Mouse (Mus musculus) brain, adult 2 months (tissue): ENCODE results near the gene Fbxl8.
"Not testable (repeated sequence)": the region's sequence is repeated elsewhere in the genome, so short reads cannot be mapped to it uniquely, and the experiment has no call there.

Experiments used
- DNase-seq: peaks from one replicate; pipeline ENCODE4 v3.0.0; 2011; ENCODE audit warnings: low read depth, low spot score

The Fbxl8 gene

GRCm38 (mm10) chr8:105264024-105264982, at the start of gene Fbxl8, which contains the start of gene Tradd:
Gene Fbxl8 (plus strand): TSS chr8:105264648.
Gene Tradd (minus strand): TSS chr8:105264609.
- peak; percentile 66 for DNase-seq

GRCm38 (mm10) chr8:105217926-105218522, 46.4 kb upstream of the Fbxl8 start:
- DNase-seq, result peak; percentile 71

- peak; percentile 13 for DNase-seq
Observed at GRCm38 (mm10) chr8:105223850-105224249, 40.6 kb upstream of the Fbxl8 start.

- DNase-seq, result peak; percentile 98
Observed at GRCm38 (mm10) chr8:105224413-105225271, 39.8 kb upstream of the Fbxl8 start, which contains the start of gene D230025D16Rik. Gene D230025D16Rik (plus strand): TSS chr8:105225145.

- DNase-seq, result no peak
Observed at GRCm38 (mm10) chr8:105225272-105225593, 39.2 kb upstream of the Fbxl8 start.

GRCm38 (mm10) chr8:105225917-105226316, 38.5 kb upstream of the Fbxl8 start:
- DNase-seq, result no peak

GRCm38 (mm10) chr8:105231503-105232320, 32.7 kb upstream of the Fbxl8 start:
- no peak for DNase-seq

- DNase-seq, result not testable (repeated sequence)
Observed at GRCm38 (mm10) chr8:105232321-105232693, 32.1 kb upstream of the Fbxl8 start.

- DNase-seq, result no peak
Observed at GRCm38 (mm10) chr8:105233126-105233935, 31.1 kb upstream of the Fbxl8 start.

- no peak for DNase-seq
Observed at GRCm38 (mm10) chr8:105235206-105235605, 29.2 kb upstream of the Fbxl8 start.

GRCm38 (mm10) chr8:105237442-105238142, 26.9 kb upstream of the Fbxl8 start:
- no peak for DNase-seq

- DNase-seq, result no peak
Observed at GRCm38 (mm10) chr8:105241016-105241415, 23.4 kb upstream of the Fbxl8 start.

GRCm38 (mm10) chr8:105251954-105252353, 12.5 kb upstream of the Fbxl8 start:
- no peak for DNase-seq

- no peak for DNase-seq
Observed at GRCm38 (mm10) chr8:105252680-105253537, 11.5 kb upstream of the Fbxl8 start.

GRCm38 (mm10) chr8:105253766-105254151, 10.7 kb upstream of the Fbxl8 start:
- no peak for DNase-seq

GRCm38 (mm10) chr8:105254152-105254965, 10.1 kb upstream of the Fbxl8 start:
- peak; percentile 91 for DNase-seq

GRCm38 (mm10) chr8:105254966-105255350, 9.5 kb upstream of the Fbxl8 start, which contains the start of gene B3gnt9:
Gene B3gnt9 (minus strand): TSS chr8:105255153.
- peak; percentile 80 for DNase-seq
